Mouse (Mus musculus) heart, embryonic 13.5 days (tissue): ENCODE results near the gene Rmnd5b. TPM values are rescaled to one million over a fixed set of nuclear protein-coding genes. Genes with fewer than 3 reads are reported as not detected.

ENCODE experiments used
- ATAC-seq: fragments of 200-750 bp; cut with Nextera tagmentation; 2 replicates; pipeline ENCODE4 v1.8.0; 2017; ENCODE audit warnings: moderate TSS enrichment; ENCODE audit not compliant: insufficient number of reproducible peaks, low FRiP score, low TSS enrichment; ENCODE audit errors: extremely low read depth
- H3K27ac ChIP-seq: fragments of 300-500 bp; sonication (generic); replicated peaks from 2 replicates; pipeline ENCODE4 v1.5.1; 2015; ENCODE audit warnings: moderate library complexity, mild to moderate bottlenecking, inconsistent platforms
- H3K27me3 ChIP-seq: fragments of 300-500 bp; sonication (generic); replicated peaks from 2 replicates; pipeline ENCODE4 v1.6.1; 2015; ENCODE audit warnings: mild to moderate bottlenecking, inconsistent platforms
- H3K36me3 ChIP-seq: fragments of 300-500 bp; sonication (generic); 2 replicates; pipeline ENCODE4 v1.6.1; 2015; ENCODE audit warnings: mild to moderate bottlenecking, inconsistent platforms
- H3K4me1 ChIP-seq: fragments of 300-500 bp; sonication (generic); 2 replicates; pipeline ENCODE4 v1.6.1; 2015; ENCODE audit warnings: inconsistent platforms
- H3K4me2 ChIP-seq: fragments of 300-500 bp; sonication (generic); 2 replicates; pipeline ENCODE4 v1.6.1; 2015; ENCODE audit warnings: inconsistent platforms, mild to moderate bottlenecking, moderate library complexity
- H3K4me3 ChIP-seq: fragments of 300-500 bp; sonication (generic); 2 replicates; pipeline ENCODE4 v1.5.1; 2015; ENCODE audit warnings: moderate library complexity, mild to moderate bottlenecking, inconsistent platforms
- H3K9ac ChIP-seq: fragments of 300-500 bp; sonication (generic); 2 replicates; pipeline ENCODE4 v1.6.1; 2015; ENCODE audit warnings: inconsistent platforms, mild to moderate bottlenecking, moderate library complexity
- H3K9me3 ChIP-seq: fragments of 300-500 bp; sonication (generic); 2 replicates; pipeline ENCODE4 v1.6.1; 2016; ENCODE audit warnings: inconsistent platforms
- WGBS: fragments of 180-500 bp; shearing (Covaris S2); methylation state at CpG from one replicate; pipeline ENCODE4 v1.1.7; 2015; ENCODE audit warnings: mixed read lengths; 5-methylcytosine and 5-hydroxymethylcytosine counted together
- polyA plus RNA-seq: library from polyadenylated mRNA; unstranded; fragments of >200 nt; fragmentation: Nextera tagmentation; extraction: Ambion mirVana; gene quantifications from 2 replicates; pipeline ENCODE4 v1.2.1, GENCODE M21; 2015

Rmnd5b gene
- polyA plus RNA-seq, 1 experiment from 2014 or later: 31.0 TPM

DNA sequence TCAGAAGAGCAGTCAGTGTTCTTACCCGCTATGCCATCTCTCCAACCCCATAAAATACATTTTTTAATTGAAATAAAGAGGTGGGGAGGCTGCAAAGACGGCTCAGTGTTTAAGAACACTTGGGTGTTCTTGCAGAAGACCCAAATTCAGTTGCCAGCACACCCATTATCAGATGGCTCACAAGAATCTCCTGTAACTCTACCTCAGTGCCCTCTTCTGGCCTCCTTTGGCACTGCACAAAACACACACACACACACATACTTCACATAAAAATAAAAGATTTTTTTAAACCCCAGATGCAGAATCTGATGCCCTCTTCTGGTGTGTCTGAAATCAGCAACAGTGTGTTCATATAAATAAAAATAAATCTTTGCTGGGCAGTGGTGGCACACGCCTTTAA, 46.9 kb downstream of the Rmnd5b start:
- Histone ChIP-seq H3K4me2 (no peak overlapping the region), H3K4me1 (peaks cover 33% of the 10 kb centered on the region), H3K27me3 (no peaks in the 10 kb centered on the region), H3K9ac (no peak overlapping the region), H3K27ac (no peak overlapping the region), H3K4me3 (no peak overlapping the region), H3K36me3 (peaks cover 81% of the 10 kb centered on the region), H3K9me3 (no peaks in the 10 kb centered on the region)
- no peak for ATAC-seq
- WGBS: 95% methylated on average over 3 of the region's 3 CpGs

DNA sequence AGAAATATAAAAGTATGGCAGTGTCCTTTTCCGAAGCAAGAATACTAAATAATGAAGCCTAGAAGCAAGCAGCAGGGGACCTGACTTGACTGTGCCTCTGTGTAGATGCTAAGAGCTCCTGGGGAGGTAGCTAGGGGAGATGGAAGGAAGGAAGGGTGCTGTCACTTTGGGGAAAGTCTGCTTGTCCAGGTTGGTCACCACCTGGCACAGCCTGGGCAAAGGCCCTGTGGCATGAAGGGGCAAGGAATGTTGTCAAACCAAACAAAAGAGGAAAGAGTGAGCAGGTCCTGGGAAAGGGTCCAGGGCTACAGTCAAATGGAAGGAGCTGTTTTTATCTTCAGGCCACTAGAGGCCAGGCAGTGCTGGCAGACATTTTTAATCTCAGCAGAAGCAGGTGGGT, 48.6 kb downstream of the Rmnd5b start:
- no peaks in the 10 kb centered on the region for H3K9me3 ChIP-seq
- WGBS: 88% methylated on average over 1 of the region's 1 CpGs
- H3K27ac ChIP-seq: no peak overlapping the region
- no peak for ATAC-seq
- H3K36me3 ChIP-seq: peaks cover 63% of the 10 kb centered on the region
- no peak overlapping the region; the same call in 1 of the 2 replicates for H3K9ac ChIP-seq
- no peak overlapping the region for H3K4me3 ChIP-seq
- H3K4me2 ChIP-seq: no peak overlapping the region
- no peaks in the 10 kb centered on the region for H3K27me3 ChIP-seq
- H3K4me1 ChIP-seq: peaks cover 44% of the 10 kb centered on the region

DNA sequence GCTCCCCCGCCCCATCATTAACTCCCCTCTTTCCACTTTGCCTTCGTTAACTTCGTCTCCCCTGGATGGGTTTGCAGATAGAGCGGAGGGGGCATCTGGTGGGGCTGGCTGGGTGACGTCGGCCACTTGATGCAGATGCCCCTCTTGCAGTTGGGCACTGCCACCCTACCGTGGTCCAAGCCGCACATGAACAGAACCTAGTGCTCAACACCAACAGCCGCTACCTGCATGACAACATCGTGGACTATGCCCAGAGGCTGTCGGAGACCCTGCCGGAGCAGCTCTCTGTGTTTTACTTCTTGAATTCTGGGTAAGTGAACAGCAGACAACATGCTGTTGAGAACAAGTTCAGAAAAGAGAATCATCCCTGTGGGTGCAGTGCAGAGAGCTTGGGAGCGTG, 49.3 kb downstream of the Rmnd5b start:
- no peak overlapping the region for H3K27ac ChIP-seq
- peaks cover 57% of the 10 kb centered on the region for H3K36me3 ChIP-seq
- peak overlapping the region; percentile 93 for H3K9ac ChIP-seq
- peaks cover 41% of the 10 kb centered on the region for H3K4me1 ChIP-seq
- no peak overlapping the region for H3K4me3 ChIP-seq
- no peak for ATAC-seq
- no peaks in the 10 kb centered on the region for H3K27me3 ChIP-seq
- H3K9me3 ChIP-seq: no peaks in the 10 kb centered on the region
- 89% methylated on average over 13 of the region's 13 CpGs for WGBS
- H3K4me2 ChIP-seq: no peak overlapping the region

DNA sequence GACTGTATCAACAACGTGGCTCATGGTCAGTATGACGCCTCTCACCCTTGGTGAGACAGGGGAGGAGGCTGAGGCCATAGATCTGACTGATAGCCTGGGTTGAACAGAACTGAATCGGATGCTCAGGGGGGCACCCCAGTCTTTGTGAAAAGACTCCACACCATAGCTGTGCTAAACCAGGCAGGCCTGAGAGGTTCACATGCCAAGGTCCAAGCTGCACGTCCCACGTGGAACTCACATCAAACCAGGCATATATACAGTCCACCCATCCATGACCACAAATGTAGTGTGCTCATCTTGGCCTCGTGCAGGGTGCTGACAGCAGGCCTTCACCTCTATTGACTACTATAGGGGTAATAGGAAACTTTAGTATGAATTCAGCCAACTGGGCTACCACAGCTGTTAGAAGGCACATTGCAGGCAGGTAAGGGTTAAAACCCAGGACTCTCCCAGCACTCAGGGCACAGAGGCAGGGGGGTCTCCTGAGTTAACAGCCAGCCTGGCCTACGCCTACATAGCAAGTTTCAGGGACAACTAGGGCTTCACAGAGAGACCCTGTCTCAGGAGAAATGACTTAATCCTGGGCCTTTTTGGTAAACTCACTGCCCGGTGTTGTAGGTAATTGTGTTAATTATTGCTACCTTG, 50.0 kb downstream of the Rmnd5b start:
- peaks cover 34% of the 10 kb centered on the region for H3K4me1 ChIP-seq
- peaks cover 50% of the 10 kb centered on the region for H3K36me3 ChIP-seq
- no peak for ATAC-seq
- H3K9ac ChIP-seq: peak overlapping the region; percentile 93
- peak overlapping the region; percentile 91 for H3K4me2 ChIP-seq
- H3K27ac ChIP-seq: peak overlapping the region; percentile 98
- no peaks in the 10 kb centered on the region for H3K27me3 ChIP-seq
- WGBS: 58% methylated on average over 8 of the region's 8 CpGs
- H3K9me3 ChIP-seq: no peaks in the 10 kb centered on the region
- peak overlapping the region; percentile 71 for H3K4me3 ChIP-seq

DNA sequence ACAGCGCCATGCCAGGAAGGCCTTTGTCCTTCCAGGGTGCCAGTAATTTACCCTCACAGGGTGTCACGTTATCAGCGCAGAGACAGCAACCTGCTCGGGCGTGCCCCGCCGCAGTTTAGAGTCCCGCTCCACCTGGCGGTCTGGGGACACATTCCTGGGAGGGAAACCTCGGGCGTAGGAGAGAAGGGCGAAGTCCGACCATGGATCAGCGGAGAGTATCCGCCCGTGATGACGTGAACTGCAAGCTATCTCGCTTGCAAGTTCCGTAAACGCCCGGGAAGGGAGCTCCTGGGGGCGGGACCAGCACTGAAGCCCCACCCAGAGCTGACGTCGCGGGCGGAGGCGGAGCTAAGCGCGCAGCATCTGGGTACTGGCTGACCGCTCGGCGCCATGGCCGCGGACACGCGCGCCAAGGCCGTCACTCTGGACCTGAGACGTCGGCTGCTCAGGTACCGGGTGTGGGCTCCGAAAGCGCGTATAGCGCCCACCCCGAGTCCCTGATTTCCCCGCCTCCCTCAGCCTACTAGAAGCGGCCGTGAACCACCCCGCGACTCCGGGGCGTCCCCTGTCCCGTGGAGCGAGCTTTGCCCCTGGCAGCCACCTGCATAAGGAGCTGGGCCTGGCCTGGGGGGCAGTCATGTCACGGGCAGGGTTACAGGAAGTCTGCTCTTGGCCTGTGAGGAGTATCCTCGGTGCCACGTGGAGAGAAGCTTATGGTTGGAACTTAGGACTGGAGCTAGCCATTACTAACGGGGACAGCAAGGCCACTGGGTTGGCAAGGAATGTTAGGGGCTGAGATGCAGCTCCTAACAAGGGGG, 51.1 kb downstream of the Rmnd5b start, which contains the start of gene Phykpl:
Gene Phykpl, plus strand, starts transcription at position 327 of the 818 bp plus-strand sequence.
- peak; percentile 94 for ATAC-seq
- H3K27ac ChIP-seq: peak within 1 kb of the TSS; percentile 98
- H3K4me3 ChIP-seq: peak within 1 kb of the TSS; percentile 71
- peak within 1 kb of the TSS; percentile 93 for H3K9ac ChIP-seq
- peaks cover 39% of the 10 kb centered on the region for H3K36me3 ChIP-seq
- under 1% methylated on average over 59 of the region's 59 CpGs for WGBS
- peaks cover 34% of the 10 kb centered on the region for H3K4me1 ChIP-seq
- H3K4me2 ChIP-seq: peak within 1 kb of the TSS; percentile 91
- no peaks in the 10 kb centered on the region for H3K9me3 ChIP-seq
- no peaks in the 10 kb centered on the region for H3K27me3 ChIP-seq

DNA sequence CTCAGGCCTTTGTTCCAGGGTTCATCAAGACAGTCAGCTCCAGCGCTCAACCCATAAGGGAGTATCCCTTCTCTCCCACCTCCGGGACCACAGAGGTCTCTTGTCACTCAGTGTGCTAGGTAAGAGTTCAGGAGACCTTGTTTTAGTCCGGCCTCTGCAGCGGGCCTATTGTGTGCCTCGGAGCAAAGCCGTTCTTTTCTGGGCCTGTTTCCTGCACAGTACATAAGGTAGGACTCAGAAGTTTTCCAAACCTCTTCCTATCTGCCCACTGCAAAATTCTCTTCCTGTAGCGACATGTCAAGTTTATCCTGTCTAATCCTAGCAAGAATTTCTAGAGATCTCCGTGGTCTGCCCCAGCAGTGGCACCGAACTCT, 51.7 kb downstream of the Rmnd5b start:
- WGBS: 18% methylated on average over 9 of the region's 9 CpGs
- peak overlapping the region; percentile 98 for H3K27ac ChIP-seq
- H3K36me3 ChIP-seq: peaks cover 33% of the 10 kb centered on the region
- peaks cover 34% of the 10 kb centered on the region for H3K4me1 ChIP-seq
- H3K27me3 ChIP-seq: no peaks in the 10 kb centered on the region
- H3K9ac ChIP-seq: peak overlapping the region; percentile 93
- H3K4me3 ChIP-seq: peak overlapping the region; percentile 71
- H3K9me3 ChIP-seq: no peaks in the 10 kb centered on the region
- ATAC-seq: no peak
- H3K4me2 ChIP-seq: peak overlapping the region; percentile 91

DNA sequence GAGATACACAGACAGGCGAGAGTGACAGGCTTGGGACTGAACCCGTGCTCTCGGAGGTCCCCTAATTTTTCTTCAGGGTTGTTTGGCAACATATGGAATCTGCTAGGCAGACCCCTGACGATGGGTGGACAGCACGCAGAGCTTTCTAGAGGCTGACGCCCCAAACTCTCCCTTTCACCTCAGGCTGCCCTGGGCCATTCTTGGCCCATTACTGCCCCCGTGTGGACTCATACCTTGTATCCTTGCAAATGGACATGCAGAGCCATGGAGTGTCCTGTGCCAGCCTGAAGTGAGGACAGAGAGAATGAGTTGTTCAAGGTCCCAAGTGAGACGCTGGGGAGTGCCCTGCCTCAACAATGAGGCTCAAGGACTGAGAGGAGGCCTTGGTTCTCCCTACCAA, 53.0 kb downstream of the Rmnd5b start:
- Histone ChIP-seq H3K4me3 (no peak overlapping the region), H3K9ac (no peak overlapping the region), H3K4me1 (peaks cover 31% of the 10 kb centered on the region), H3K36me3 (peaks cover 20% of the 10 kb centered on the region), H3K9me3 (no peaks in the 10 kb centered on the region), H3K4me2 (no peak overlapping the region), H3K27me3 (no peaks in the 10 kb centered on the region), H3K27ac (no peak overlapping the region)
- ATAC-seq: no peak
- WGBS: 19% methylated on average over 8 of the region's 8 CpGs

DNA sequence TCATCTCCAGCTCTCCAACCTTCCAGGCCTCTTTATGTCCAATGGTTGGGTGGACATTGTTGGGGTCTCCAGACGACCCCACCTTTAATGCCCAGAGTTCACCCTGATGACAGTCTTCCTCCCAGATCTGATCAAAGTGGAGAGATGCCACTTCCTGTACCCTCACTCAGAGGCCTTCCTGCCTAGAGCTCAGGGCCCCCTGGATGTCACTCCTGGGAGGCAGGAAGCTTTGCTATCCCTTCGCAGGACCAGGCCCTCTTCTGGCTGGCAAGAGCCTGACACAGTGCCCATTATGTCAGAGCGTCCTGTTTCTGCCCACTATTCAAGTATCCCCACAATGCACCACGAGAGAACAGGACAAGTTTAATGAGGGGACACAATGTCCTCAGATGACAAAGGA, 56.7 kb downstream of the Rmnd5b start:
- Histone ChIP-seq H3K4me3 (no peak overlapping the region), H3K9me3 (no peaks in the 10 kb centered on the region), H3K27ac (no peak overlapping the region), H3K4me2 (no peak overlapping the region), H3K36me3 (no peaks in the 10 kb centered on the region), H3K27me3 (no peaks in the 10 kb centered on the region), H3K9ac (no peak overlapping the region), H3K4me1 (peaks cover 19% of the 10 kb centered on the region)
- ATAC-seq: no peak
- WGBS: 58% methylated on average over 4 of the region's 4 CpGs

DNA sequence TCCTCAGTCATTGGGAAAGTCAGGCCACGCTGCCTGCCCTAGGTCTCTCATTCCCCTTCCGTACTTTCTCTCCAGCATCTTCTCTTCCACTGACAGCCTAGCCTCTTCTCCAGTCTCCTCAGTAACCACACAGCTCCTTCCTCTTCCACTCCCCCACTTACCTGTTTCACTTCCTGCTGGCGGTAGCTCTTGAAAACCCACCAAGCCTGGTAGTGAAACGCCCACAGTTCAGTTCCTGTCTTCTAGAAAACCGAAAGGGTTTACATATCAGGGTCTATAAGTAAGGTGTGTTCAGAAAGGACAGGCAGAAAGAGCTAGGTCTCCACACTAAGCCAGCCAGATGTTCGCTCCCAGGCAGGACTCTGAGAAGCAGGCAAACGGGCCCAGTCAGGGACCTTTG, 58.1 kb downstream of the Rmnd5b start:
- no peaks in the 10 kb centered on the region for H3K36me3 ChIP-seq
- WGBS: 69% methylated on average over 7 of the region's 7 CpGs
- H3K4me2 ChIP-seq: no peak overlapping the region
- H3K27ac ChIP-seq: no peak overlapping the region
- no peak overlapping the region for H3K4me3 ChIP-seq
- ATAC-seq: no peak
- H3K9me3 ChIP-seq: no peaks in the 10 kb centered on the region
- H3K9ac ChIP-seq: no peak overlapping the region
- H3K27me3 ChIP-seq: no peaks in the 10 kb centered on the region
- peaks cover 6% of the 10 kb centered on the region; the same call in 1 of the 2 replicates for H3K4me1 ChIP-seq

DNA sequence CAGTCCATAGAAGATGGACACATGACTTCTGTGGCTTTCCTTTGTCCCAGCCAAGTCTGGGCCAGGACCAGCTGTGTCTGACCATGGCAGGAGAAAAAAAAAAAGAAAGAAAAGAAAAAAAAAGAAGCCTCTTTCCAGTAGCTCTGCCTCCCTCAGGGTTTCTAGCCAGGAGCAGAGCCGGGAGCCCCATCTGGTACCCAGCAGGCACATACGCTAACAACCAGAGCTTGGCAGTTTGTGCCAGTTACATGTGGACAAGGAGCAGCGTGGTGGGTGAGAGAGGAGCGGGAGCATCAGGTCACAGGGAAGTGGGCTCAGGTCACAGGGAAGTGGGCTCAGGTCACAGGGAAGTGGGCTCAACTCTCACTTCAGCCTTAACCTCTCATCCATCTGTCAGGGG, 59.2 kb downstream of the Rmnd5b start:
- Histone ChIP-seq H3K27ac (no peak overlapping the region), H3K4me2 (no peak overlapping the region), H3K27me3 (no peaks in the 10 kb centered on the region), H3K9me3 (no peaks in the 10 kb centered on the region), H3K9ac (0 out of 2 replicates have a peak overlapping the region, but pooled peaks have one; percentile 24), H3K4me3 (no peak overlapping the region), H3K36me3 (no peaks in the 10 kb centered on the region), H3K4me1 (peaks cover 6% of the 10 kb centered on the region; the same call in 1 of the 2 replicates)
- no peak for ATAC-seq
- WGBS: 73% methylated on average over 4 of the region's 4 CpGs
